Mouse (Mus musculus) CD4-positive naive resting alpha-beta T cell, adult 76 days (primary cell): ENCODE results near the gene Bmpr1a. TPM values are rescaled to one million over a fixed set of nuclear protein-coding genes. Genes with fewer than 3 reads are reported as not detected.

Experiments used
- total RNA-seq: library from RNA; stranded (reverse); gene quantifications from one replicate; pipeline ENCODE4 v1.2.4, GENCODE M21; 2023

Gene Bmpr1a
- total RNA-seq: 1.9 TPM

GRCm38 (mm10) chr14:34503325-34503647, at the start of gene Bmpr1a:
Bmpr1a (minus strand) TSS chr14:34503341.

GRCm38 (mm10) chr14:34522701-34523100, 19.6 kb upstream of the Bmpr1a start, which contains the start of gene 9230112D13Rik:
9230112D13Rik (minus strand) TSS chr14:34522801.

GRCm38 (mm10) chr14:34375415-34375904, 127.7 kb downstream of the Bmpr1a start, which contains the start of gene Mmrn2:
Mmrn2 (plus strand) TSS chr14:34375465.

GRCm38 (mm10) chr14:34374577-34374976, 128.6 kb downstream of the Bmpr1a start, which contains the start of gene Sncg:
Sncg (minus strand) TSS chr14:34374789.

Other genes starting within 250 kb of the Bmpr1a start
- gene Shld2, start 192.8 kb downstream of the Bmpr1a start, total RNA-seq: 20.6 TPM
- gene Glud1, start 192.6 kb downstream of the Bmpr1a start, total RNA-seq: 153 TPM
- not detected for gene Fam25c, start 147.9 kb downstream of the Bmpr1a start, total RNA-seq
- not detected for gene Sncg, start 128.6 kb downstream of the Bmpr1a start, total RNA-seq
- 0.44 TPM for gene Mmrn2, start 127.9 kb downstream of the Bmpr1a start, total RNA-seq
- not detected for gene 9230112D13Rik, start 19.5 kb upstream of the Bmpr1a start, total RNA-seq
- not detected for gene Ldb3, start 85.3 kb upstream of the Bmpr1a start, total RNA-seq
- gene Opn4, start 96.8 kb upstream of the Bmpr1a start, total RNA-seq: not detected
- 105 TPM for gene Wapl, start 170.6 kb upstream of the Bmpr1a start, total RNA-seq